Mouse (Mus musculus): ENCODE results near the gene Kif24. TPM values are rescaled to one million over a fixed set of nuclear protein-coding genes. Genes with fewer than 3 reads are reported as not detected.

The Kif24 gene
- polyA plus RNA-seq (2017; shearing (Covaris generic)) = 1 to 10 TPM; 1.2 to 4.7 (median 1.5) TPM

DNA sequence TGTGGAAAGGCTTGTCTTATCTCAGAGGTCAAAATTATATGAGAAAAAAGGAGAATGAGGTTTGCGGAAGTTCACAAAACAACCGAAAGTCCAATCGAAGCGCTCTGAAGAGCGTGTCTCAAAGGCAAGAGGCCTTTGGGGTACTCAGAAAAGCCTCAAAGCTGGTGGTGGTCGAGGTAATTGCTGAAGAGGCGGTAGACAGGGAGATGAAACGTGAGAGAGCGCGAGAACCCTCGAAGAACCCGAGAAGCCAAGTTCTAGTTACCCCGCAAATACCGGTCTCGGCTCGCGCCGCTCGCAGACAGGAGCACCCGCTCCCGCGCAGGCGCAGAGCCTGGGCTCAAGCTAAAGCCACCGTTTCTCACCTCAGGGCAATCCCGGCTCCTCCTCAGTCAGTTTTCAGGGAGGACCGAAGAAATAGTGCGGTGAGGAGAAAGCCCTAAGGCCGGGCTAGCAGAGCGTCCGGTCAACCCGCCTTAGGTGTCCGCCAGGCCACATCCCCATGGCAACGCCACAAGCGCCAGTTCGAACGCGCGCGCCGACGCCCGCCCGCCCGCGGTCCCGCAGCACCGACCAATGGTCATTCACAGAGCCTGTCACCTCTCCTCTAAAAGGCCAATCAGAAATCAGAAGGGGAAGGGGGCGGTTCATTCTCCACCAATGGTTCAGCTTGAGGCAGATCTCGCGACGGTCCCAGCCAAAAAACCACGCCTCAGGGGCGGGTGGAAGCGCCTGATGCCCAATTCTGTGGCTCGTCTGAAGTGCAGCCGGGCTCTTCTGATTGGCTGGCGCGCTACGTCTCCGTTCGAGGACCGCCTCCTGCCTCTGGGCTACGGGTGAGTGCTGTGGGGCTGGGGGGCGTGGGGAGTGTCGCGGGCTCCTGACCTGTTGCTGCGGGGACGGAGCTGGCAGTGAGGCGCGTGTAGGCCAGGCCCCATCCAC lies at the start of gene Kif24, which contains the start of gene Nudt2:
Gene Kif24, minus strand, starts transcription at position 543 of the 942 bp plus-strand sequence.
Gene Nudt2, plus strand, starts transcription at position 807 of the 942 bp plus-strand sequence.
- ATAC-seq = peak; percentile 98

DNA sequence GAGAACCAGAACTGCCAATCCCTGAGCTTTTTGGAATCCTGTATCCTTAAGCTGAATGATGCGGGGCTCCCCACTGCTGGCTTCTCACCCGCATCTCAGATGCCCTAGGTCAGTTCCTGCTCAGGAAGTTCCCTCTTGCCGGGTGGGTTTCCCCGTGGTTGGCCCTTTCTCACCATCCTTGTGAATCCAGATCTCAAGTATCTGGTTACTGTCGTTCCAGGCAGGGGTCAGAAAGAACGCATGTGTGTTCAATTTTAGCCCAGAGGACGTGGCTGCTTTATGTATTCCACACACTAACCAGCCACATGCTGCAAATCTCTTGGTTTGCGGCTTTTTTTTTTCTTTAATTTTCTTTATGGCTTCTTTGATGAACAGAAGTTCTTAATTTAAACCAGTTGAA lies 49.0 kb upstream of the Kif24 start:
- no peak for ATAC-seq

DNA sequence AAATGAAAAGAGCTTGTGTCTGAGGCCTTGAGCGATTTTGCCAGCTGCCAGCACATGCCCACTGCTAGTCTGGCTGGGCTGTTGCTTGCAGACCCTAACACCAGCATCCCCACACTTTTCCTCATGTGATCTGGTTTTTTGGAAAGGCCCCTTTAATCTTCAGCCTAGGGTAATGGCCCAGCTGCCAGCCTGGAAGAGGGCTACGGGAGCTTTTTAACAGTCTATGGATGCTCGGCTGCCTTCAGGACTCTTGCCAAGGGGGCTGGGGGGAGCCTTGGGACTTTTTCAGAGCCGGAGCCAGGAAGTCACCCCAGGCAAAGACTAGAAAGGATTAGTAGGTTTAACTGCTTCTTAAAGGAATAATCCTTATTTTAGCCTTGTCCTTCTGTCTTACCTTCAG lies 48.6 kb upstream of the Kif24 start:
- no peak for ATAC-seq

DNA sequence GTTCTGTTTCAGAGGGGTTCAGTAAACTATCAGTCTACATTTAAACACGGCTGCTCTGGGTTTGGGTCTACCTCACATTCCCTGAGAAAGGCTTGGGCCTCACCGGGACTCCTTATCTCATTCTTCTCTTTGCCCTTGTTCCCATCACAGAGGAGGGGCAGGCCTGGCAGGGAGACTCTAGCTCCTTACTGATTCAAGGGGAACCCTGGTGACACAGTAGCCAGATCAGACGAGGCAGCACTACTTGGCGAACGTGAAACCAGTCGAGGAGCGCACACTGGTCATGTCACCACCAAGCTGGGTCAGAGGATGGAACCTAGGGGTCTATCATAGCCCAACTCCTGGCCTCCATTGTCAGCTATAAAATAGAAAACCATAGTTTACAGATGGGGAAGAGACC lies 43.3 kb upstream of the Kif24 start:
- no peak for ATAC-seq

DNA sequence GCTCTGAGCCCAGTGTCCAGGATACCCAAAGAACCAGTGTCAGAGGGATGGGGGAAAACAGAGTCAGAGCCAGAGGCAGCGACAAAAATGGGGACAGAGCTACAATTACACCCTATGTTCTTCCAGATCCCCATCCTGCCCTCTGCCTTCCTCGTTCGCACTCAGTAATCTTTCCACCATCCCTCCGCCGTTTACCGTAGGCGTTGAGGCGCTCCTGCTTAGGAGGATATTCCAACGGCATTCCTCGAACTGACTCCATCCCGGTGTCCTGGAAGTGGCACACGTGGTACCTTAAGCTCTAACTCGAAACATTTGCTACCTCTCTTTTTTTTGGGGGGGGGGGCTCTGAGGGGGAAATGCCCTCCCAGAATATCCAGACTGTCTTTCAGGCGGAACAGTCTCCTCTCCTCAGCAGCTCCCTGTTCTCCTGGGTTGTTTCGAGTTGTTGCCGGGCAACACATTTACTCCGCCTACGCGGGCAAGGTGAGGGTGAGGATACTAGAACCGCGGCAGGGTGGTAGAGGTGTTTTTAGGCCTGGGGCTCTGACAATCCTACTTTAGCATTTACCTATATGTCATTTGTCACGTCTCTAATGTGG lies 42.7 kb upstream of the Kif24 start:
- ATAC-seq = no peak

DNA sequence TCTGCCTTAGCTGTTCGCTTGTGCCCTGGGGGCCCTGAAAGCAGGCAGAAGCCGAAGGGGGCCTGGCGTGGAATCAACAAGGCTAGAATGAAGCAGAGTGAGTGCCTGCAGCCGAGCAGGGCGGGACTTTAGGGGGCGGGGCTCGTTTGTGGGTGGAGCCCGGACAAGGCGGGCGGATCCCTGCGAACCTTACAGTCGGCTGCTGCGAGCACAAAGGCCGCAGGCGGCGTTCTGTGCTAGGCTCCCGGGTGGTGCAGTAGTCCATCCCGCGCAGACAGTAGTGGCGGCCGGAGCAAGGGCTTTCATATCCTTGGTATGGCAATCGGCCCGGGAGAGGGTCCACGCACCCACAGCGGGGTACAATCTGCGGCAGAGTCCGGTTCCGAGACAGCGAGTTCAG lies 42.2 kb upstream of the Kif24 start:
- peak; percentile 63 for ATAC-seq

DNA sequence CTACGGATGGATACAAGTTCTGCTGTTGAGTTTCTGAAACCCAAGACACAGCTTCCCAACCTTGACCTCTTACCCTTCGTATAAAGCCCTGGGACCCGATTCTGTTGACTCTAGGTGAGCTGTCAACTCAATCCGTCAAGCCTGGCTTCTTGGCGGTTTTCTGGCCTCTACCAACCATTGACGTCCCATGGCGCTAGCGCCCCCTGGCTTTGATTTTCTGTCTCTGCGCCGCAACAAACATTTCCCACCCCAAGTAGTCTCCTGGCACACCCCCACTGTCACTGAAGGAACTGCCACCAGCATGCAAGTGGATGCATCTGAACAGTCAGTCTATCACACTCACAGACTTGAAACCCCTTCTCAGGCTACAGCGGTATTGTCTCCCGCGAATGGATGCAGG lies 41.5 kb upstream of the Kif24 start:
- ATAC-seq = no peak

DNA sequence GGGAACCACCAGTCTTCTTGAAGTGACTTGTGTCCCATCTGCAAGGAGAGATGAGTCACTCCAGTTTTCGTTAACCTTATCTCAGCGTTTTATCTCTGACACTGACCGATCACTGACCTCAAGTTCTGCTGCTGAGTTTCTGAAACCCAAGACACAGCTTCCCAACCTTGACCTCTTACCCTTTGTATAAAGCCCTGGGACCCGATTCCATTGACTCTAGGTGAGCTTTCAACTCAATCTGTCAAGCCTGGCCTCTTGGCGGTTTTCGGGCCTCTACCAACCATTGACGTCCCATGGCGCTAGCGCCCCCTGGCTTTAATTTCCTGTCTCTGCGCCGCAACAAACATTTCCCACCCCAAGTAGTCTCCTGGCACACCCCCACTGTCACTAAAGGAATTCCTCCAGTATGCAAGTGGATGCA lies 40.5 kb upstream of the Kif24 start:
- no peak for ATAC-seq

DNA sequence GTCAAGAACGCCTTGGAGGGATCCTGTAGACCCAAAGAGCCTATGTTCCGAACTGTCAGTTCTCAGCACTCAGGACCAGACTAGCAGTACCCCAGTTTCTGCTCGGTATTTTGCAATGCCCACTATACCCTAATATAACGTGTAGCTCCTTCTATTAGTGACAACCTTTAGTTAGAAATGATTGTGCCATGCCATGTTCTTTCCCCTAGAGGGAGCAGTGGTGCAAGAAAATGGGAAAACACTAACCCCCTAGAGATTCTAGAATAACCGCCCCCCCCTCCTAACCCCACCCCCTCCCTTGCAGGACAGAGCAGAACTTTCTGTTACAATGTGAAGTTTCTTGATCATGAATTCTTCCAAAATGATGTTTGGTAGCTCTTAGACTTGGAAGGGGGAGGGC lies 39.6 kb upstream of the Kif24 start:
- ATAC-seq = no peak

DNA sequence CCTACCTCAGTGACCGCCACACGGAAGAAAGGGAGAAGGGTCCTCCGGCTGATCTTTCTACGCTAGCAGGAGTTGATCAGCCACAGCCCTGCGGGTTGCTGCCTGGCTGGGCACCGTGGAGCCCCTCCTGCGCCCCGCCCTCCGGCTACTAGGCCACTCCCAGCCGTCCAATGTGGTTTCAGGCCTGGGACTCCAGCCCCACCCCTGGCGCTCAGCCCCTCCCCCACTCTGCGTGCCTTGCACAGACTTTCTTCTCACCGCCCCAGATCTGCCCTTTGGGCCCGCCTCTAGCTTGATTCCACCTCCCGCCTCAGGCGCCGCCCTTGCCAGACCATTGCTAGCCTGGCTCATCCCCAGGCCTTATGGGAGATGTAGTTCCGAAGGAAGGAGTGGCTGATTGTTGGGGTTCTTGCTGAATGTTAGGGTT lies 38.3 kb upstream of the Kif24 start, which contains the start of gene AI464131:
Gene AI464131, minus strand, starts transcription at position 91 of the 427 bp plus-strand sequence.
- ATAC-seq = peak; percentile 49

DNA sequence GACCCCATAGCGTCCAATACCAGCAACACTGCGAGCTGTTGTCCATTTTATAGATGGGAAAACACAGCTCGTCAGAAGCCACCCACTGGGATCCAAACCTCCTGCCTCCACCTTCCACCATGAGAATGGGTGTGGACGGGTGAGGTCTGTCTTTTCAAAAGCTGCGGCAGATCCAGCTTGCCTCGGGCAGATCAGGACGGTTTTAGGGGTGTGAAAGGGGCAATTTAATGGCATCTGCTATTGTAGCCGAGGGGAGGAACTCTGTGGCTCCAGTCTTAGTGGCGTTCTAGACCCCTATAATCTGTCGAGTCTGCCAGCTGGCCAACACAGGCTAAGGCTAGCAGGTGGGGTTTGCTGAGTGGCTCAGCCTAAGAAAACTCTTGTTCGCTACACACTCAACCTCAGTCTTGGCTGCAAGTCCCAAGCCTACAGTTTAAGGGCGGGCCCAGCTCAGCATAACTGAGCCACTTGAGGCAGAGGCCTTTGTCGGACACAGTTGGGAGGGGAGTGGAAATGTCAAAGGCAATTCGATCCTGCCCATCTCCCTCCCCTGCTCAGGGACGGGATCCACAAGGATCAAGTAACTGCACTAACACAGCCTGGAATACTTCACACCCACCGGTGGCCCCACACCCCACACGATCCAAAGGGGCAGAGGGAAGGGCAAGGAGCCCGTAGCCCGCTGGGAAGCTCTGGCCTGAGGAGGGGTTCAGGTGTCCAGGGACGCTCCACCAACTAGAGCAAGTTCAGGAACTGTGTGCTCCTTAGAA lies 37.7 kb upstream of the Kif24 start:
- no peak for ATAC-seq

DNA sequence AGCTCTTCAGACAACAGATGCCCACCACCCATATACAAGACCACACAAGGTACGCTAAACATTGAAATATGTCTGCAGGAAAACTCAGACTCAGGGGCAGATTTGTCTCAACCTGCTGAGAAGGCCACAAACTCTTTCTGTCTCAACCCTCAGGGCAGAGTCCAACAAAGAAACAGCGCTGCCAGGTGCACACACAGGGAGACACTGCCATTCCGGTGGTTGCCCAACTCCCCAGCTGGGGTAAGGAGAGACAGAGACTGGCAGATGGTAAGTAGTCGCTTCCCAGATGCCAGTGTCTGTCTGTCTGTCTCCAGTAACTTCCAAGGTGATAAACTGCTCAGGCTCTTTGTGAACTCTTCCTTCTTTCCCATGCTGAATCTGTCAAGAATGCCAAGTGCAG lies 36.1 kb upstream of the Kif24 start:
- ATAC-seq = no peak

DNA sequence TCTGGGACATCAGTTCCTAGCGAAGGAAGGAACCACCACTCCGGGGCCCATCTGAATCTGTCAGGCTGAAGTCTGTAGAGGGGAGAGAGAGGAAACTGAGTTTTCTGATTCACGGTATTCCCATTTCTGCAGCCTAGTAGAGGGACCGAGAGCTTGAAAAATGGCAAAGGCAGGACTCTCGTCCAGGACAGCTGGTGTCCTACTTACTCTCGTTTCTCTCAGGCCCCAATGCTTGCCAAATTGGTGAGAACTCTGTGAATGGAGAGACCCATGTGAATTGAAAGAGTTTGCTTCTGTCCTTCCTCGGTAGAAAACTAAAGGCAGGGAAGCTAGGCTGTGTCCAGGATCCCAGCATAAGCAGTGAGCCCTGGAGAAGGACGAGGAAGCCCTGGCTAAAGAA lies 34.9 kb upstream of the Kif24 start:
- no peak for ATAC-seq

DNA sequence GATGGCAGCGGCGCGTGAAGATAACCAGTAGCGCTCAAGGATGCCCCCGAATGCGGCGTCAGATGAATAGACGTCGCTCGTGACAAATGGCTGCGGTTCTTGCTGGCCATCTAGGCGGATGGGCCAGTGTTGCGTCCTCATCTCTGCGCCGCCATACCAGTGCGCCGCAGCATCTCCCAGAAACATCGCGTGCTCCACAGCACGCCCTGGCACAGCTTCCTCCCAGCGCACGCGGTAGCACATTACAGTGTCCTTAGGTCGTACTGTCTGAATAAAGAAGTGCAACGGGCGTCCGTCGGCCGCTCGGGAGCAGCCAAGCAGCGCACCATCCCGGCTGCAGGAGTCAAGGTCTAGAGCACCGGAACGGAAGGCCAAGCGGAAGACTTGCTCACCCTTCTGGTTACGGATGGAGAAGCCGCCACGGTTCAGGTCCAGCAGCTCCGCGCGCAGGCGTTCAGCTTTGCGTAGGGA lies 34.3 kb upstream of the Kif24 start:
- no peak for ATAC-seq

DNA sequence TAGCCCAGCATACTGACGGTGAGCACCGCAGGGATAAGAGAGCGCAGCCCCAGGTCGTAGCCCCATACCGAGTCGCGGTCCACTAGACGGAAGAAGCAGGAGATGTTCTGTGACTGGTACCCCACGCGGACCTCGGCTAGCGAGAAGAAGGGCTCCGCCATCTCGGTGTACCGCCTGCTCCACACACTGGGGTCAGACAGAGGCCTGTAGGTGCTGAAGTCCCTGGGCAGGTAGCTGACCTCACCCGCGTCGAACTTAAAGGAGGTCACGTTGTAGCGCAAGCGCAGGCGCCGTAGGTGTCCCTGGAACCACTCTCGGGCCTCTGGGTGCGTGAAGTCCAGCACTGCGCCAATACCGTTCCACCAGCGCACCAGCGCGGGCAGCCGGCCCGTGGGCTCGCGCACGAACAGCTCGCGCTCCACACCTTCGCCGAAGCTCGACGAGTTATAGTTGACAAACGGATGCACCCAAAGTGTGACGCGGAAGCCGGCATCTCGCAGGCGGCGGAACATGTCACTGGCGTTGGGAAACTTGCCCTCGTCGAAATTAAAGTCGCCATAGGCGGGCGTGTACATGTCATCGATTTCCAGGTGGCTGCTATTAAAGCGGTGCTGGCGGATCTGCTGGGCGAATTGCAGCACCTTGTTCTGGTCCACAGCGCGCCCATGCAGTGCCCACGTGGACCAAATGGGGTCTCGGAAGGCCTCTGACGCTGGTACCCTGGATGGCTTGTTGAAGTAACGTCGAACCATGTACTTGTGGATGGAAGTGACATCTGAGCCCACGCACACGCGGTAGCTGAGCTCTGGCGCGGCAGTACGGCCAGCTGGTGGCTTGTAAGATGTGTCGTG lies 33.5 kb upstream of the Kif24 start:
- no peak for ATAC-seq

DNA sequence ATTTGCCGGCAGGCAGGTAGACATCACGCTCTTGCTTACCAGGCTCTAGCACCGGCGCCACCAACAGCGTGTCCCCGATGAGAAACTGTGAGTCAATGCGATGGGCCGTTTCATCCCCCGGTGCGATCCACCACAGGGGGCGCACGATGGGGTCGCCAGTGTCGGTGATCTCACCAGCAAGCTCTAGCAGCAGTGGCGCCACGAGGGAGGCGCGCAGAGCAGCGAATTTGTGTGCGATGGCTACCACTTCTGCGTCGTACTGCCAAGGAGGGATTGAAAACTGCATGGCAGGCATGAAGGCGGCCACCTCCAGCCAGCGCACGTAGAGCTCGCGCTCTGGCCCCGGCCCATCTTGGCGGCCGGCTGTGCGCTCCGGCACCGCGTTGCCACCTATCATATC lies 32.9 kb upstream of the Kif24 start:
- no peak for ATAC-seq

DNA sequence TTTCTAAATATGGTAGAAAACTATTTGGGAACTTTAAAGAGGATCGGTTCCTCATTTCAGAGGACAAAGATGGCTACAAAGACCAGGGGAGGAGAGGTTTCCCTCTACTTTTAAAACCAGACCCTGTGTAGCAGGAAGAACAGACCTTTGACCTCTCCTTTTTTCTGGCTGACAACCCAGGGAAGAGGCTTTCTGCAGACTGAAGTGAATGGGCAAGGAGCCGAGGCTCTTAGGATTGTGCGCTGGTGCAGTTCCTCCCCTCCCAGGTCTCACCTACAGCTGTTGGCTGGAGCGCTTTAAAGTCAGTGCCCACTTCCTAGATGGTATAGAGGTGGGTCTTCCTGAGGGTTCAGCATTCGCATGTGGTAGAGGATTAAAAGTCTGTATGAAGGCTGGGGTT lies 32.4 kb upstream of the Kif24 start:
- no peak for ATAC-seq

DNA sequence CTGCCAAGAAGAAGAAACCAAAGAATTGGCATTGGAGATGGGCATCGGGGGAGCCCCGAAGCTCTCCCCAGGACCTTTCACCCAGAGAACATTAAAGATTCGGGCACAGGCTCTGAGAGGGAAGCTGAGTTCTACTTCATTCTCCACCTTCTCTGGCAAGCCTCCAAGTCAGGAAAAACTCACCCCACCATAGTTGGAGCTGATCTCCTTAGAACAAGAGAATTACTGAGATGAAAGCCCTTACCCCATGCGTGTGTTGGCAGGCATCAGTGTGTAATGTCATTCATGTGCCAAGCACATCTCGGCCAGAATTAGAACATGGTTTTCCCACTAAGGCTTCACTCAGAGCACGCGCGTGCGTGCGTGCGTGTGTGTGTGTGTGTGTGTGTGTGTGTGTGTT lies 31.2 kb upstream of the Kif24 start:
- no peak for ATAC-seq

DNA sequence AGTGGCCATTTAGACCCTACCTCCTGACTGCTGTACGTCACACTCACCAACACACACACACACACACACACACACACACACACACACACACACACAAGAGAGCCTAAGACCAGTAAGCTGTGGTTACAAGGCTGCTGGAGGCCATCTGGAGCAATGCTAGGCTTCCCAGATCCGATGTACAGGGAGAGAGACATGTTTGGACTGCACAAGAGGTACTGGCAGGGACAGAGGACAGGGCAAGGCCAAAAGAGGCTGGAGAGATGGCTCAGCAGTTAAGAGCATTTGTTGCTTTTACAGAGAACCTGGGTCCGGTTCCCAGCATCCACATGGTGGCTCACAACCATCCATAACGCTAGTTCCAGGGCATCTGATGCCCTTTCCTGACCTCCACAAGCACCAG lies 30.4 kb upstream of the Kif24 start:
- ATAC-seq = no peak

DNA sequence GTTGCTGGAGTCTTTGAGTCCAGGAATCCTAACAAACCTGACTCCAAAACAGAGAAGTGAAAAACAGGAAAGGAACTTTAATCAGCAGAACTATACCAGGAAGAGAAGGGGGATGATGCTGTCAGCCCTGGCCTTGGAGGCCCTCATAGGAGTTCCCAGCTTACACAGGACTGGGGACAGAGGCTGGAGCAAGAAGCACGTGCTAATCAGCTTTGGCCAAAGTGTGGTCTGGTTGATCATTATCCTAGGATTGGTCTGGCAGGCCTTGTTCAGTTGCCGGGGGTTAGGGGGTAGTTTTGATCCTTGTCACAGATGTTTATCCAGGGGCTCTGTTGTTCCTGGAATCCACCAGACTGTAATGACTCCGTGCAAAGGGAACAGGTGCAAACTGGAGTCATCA lies 29.7 kb upstream of the Kif24 start:
- no peak for ATAC-seq

DNA sequence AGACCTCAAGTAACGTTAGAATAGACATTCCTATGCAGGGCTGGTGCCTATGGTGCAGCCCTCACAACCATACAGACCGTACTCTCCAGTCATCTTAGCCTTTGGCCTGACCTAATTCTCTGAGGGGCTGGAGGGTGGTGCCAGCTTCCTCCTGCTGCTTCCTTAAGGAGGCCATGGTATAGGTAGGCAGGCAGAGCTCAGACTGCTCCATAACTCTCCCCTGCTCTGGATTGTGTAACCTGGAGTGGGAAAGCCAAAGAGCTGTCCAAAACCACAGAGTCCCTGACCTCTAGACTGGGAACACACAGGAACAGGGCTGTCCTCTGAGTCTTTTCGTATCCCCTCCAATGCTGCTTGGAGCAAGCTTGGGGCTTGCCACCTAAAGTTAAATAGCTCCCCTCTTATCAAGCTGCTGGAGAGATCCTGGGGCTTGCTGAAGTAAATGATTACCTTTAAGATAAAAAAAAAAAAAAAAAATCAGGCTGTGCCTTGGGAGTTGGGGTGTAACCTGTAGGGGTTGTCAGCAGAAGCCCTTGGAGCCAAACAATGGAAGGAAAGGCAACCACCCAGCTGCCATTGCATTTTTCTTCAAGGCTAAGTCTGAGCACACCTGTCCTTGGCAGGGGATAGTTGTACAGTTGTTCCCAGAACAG lies 28.9 kb upstream of the Kif24 start:
- ATAC-seq = no peak

DNA sequence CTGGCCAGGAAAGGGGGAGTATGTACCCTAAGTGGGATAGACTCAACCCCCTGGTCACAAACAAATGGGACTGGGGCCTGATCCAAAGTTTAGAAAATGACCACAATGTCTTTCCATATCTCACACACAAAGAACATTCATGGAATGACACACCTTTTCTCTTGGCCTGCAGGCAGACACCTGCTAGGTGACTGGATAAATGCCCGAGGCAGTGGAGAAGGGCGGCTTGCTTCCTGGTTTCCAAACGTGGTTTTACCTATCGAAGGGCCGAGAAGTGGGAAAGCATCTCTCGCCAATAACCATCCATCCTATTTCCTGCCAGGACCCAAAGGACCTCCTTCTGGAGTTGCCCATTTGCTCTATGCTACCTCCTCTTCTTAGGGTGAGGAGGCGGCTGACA lies 28.3 kb upstream of the Kif24 start:
- no peak for ATAC-seq
